Mouse (Mus musculus): ENCODE results near the gene Rab5c.

DNA sequence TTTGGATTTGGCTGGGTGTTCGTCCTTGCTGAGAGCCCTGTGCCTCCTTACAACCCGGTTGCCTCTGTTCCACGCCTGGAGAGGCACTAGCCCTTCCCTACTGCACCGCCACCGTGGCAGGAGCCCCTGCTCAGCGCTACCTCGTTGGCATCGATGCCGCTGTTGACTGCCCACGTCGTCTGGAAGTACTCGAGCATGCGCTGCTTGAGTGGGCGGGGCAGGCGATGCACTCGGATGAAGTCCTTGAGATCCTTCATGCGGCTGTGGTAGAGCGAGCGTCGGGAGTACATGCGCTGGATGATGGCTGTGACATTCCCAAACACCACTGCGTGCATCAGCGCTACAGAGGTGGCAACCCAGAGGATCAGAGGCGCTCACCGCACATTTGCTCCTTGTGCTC, 11.5 kb upstream of the Rab5c start:
- TF ChIP-seq USF1 (IDR thresholded peaks at IDR 0.05; ENCODE audit: low read depth, low read length) (no peak), POLR2A (IDR thresholded peaks at IDR 0.05; ENCODE audit: low read depth, low read length) (no peak), ZNF384 (IDR thresholded peaks at IDR 0.05; ENCODE audit: low read depth, low read length) (no peak), CTCF (conservative IDR thresholded peaks at IDR 0.05 in 1 of 2, IDR thresholded peaks at IDR 0.05 in 1 of 2; ENCODE audit: low read depth in 2 of 2, low read length in 2 of 2) (no peak), MAZ (IDR thresholded peaks at IDR 0.05; ENCODE audit: low read depth, low read length) (no peak), UBTF (IDR thresholded peaks at IDR 0.05; ENCODE audit: low read depth, low read length) (no peak), RAD21 (IDR thresholded peaks at IDR 0.05; ENCODE audit: low read depth, low read length) (no peak), NELFE (IDR thresholded peaks at IDR 0.05; ENCODE audit: low read depth, low read length) (no peak), NRF1 (IDR thresholded peaks at IDR 0.05; ENCODE audit: low read depth, low read length) (no peak)
